Mouse (Mus musculus) heart, embryonic 11.5 days (tissue): ENCODE results near the gene Kctd8. TPM values are rescaled to one million over a fixed set of nuclear protein-coding genes. Genes with fewer than 3 reads are reported as not detected.

ENCODE experiments used
- ATAC-seq: fragments of 200-750 bp; cut with Nextera tagmentation; replicated peaks from 2 replicates; pipeline ENCODE4 v1.8.0; 2017; ENCODE audit warnings: moderate library complexity; ENCODE audit not compliant: insufficient number of reproducible peaks, low FRiP score, low TSS enrichment
- H3K27ac ChIP-seq: fragments of 300-500 bp; sonication (generic); 2 replicates; pipeline ENCODE4 v1.5.1; 2014; ENCODE audit warnings: mild to moderate bottlenecking, low read depth, low read length
- H3K27me3 ChIP-seq: fragments of 300-500 bp; sonication (generic); 2 replicates; pipeline ENCODE4 v1.6.1; 2014; ENCODE audit warnings: mild to moderate bottlenecking, low read length, mixed read lengths; ENCODE audit not compliant: control insufficient read depth, insufficient read depth
- H3K36me3 ChIP-seq: fragments of 300-500 bp; sonication (generic); 2 replicates; pipeline ENCODE4 v1.6.1; 2014; ENCODE audit warnings: mild to moderate bottlenecking, low read length, moderate library complexity, mixed read lengths; ENCODE audit not compliant: control insufficient read depth, insufficient read depth
- H3K4me1 ChIP-seq: fragments of 300-500 bp; sonication (generic); 2 replicates; pipeline ENCODE4 v1.6.1; 2014; ENCODE audit warnings: low read length; ENCODE audit not compliant: control insufficient read depth, insufficient read depth
- H3K4me2 ChIP-seq: fragments of 300-500 bp; sonication (generic); 2 replicates; pipeline ENCODE4 v1.6.1; 2014; ENCODE audit warnings: mild to moderate bottlenecking, moderate library complexity
- H3K4me3 ChIP-seq: fragments of 300-500 bp; sonication (generic); 2 replicates; pipeline ENCODE4 v1.5.1; 2014; ENCODE audit warnings: low read depth, low read length
- H3K9ac ChIP-seq: fragments of 300-500 bp; sonication (generic); 2 replicates; pipeline ENCODE4 v1.6.1; 2014; ENCODE audit warnings: mild to moderate bottlenecking, low read depth, low read length, moderate library complexity
- H3K9me3 ChIP-seq: fragments of 300-500 bp; sonication (generic); replicated peaks from 2 replicates; pipeline ENCODE4 v1.6.1; 2016; ENCODE audit warnings: low read length; ENCODE audit not compliant: control insufficient read depth
- microRNA-seq: library from miRNA; unstranded; fragments of <30 nt; microRNA quantifications from one replicate; pipeline ENCODE4, GENCODE M21; 2016; ENCODE audit warnings: borderline number of aligned reads
- polyA plus RNA-seq: library from polyadenylated mRNA; unstranded; fragments of >200 nt; fragmentation: Nextera tagmentation; extraction: Ambion mirVana; gene quantifications from 2 replicates; pipeline ENCODE4 v1.2.1, GENCODE M21; 2014

The Kctd8 gene
- polyA plus RNA-seq, 1 experiment from 2014 or later, result 0.82 TPM

DNA sequence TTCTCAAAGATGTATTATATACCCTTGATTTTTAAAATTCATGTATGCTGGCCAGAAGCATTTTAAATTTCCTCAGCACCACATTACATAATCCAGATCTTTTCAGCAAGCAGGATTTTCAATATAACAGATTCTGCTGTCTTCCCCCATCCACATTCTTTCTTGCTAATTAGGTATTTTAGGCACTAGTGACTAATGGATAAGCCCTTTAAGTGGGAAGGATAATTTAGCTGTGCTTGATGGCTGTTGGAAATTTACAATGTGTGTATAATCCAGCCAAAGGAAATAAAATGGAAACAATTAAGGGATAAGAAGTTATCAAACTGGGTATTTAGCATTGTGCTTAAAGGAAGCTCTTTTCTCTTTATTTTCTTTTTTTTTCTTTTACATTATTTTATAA lies 252.6 kb downstream of the Kctd8 start:
- Histone ChIP-seq H3K36me3 (no peaks in the 10 kb centered on the region), H3K27me3 (no peaks in the 10 kb centered on the region), H3K4me3 (no peak overlapping the region), H3K4me1 (no peaks in the 10 kb centered on the region), H3K4me2 (no peak overlapping the region), H3K9me3 (no peaks in the 10 kb centered on the region), H3K27ac (no peak overlapping the region), H3K9ac (no peak overlapping the region)
- ATAC-seq, result no peak

Small RNA genes lying within 50 kb of the gene (microRNA-seq; reads per million reads assigned to microRNA genes)
- gene Gm24368, result not detected

Other genes starting within 250 kb of the Kctd8 start
- 2.9 and 4.4 TPM in 2 replicates for gene Yipf7, start 201.0 kb upstream of the Kctd8 start, polyA plus RNA-seq
- 31.3 and 32.7 TPM in 2 replicates for gene Guf1, start 215.2 kb upstream of the Kctd8 start, polyA plus RNA-seq